Mouse (Mus musculus) forebrain, postnatal 0 days (tissue): ENCODE measurements around the gene Olfr802. TPM values are rescaled to one million over a fixed set of nuclear protein-coding genes. Genes with fewer than 3 reads are reported as not detected.

Experiments
- ATAC-seq: fragments of 200-750 bp; cut with Nextera tagmentation; 2 replicates; pipeline ENCODE4 v1.8.0; 2017; ENCODE audit warnings: mild to moderate bottlenecking, moderate library complexity
- DNase-seq: peaks from one replicate; pipeline ENCODE4 v3.0.0-alpha.2; 2015
- H3K27ac ChIP-seq: fragments of 300-500 bp; sonication (generic); 2 replicates; pipeline ENCODE4 v1.5.1; 2014; ENCODE audit warnings: low read depth, mild to moderate bottlenecking, antibody characterized with exemption, low read length, moderate library complexity, mixed read lengths
- H3K27me3 ChIP-seq: fragments of 300-500 bp; sonication (generic); 2 replicates; pipeline ENCODE4 v1.6.1; 2014; ENCODE audit warnings: mild to moderate bottlenecking, low read length, mixed read lengths; ENCODE audit not compliant: insufficient read depth
- H3K36me3 ChIP-seq: fragments of 300-500 bp; sonication (generic); 2 replicates; pipeline ENCODE4 v1.6.1; 2014; ENCODE audit warnings: mild to moderate bottlenecking, moderate library complexity; ENCODE audit not compliant: insufficient read depth
- H3K4me1 ChIP-seq: fragments of 300-500 bp; sonication (generic); 2 replicates; pipeline ENCODE4 v1.6.1; 2014; ENCODE audit warnings: antibody characterized with exemption; ENCODE audit not compliant: insufficient read depth
- H3K4me2 ChIP-seq: fragments of 300-500 bp; sonication (generic); 2 replicates; pipeline ENCODE4 v1.6.1; 2014; ENCODE audit warnings: low read depth, mild to moderate bottlenecking, moderate library complexity
- H3K4me3 ChIP-seq: fragments of 300-500 bp; sonication (generic); 2 replicates; pipeline ENCODE4 v1.5.1; 2014; ENCODE audit warnings: low read depth, low read length, mixed read lengths
- H3K9ac ChIP-seq: fragments of 300-500 bp; sonication (generic); 2 replicates; pipeline ENCODE4 v1.6.1; 2014; ENCODE audit warnings: mild to moderate bottlenecking
- H3K9me3 ChIP-seq: fragments of 300-500 bp; sonication (generic); 2 replicates; pipeline ENCODE4 v1.6.1; 2016; ENCODE audit warnings: low read length
- CTCF ChIP-seq: sonication (generic); IDR thresholded peaks from 2 replicates; pipeline ENCODE4 v1.5.1; 2016; ENCODE audit warnings: antibody characterized with exemption, control low read depth, low read depth
- WGBS: fragments of 180-500 bp; shearing (Covaris S2); extraction: QIAGEN DNeasy Blood & Tissue Kit; methylation state at CpG from one replicate; pipeline ENCODE4 v1.1.7; 2014; 5-methylcytosine and 5-hydroxymethylcytosine counted together
- microRNA-seq, 2 experiments: library from miRNA; unstranded; fragments of <30 nt; microRNA quantifications; one replicate each; pipeline ENCODE4; 2016
- polyA plus RNA-seq: library from polyadenylated mRNA; unstranded; fragments of >200 nt; fragmentation: Nextera tagmentation; extraction: Ambion mirVana; gene quantifications from 2 replicates; pipeline ENCODE4 v1.2.1, GENCODE M21; 2015
- total RNA-seq: library from RNA; depleted of rRNA; stranded (reverse); fragments of >200 nt; gene quantifications from 2 replicates; pipeline ENCODE4 v1.2.3, GENCODE M21; 2014; rRNA removed

Gene Olfr802
- total and polyA plus RNA-seq, 2 experiments from 2014 or later, result 0.06 TPM; not detected in 1

- H3K4me3 ChIP-seq, result no peak within 1 kb of the TSS
- H3K9me3 ChIP-seq, result no peaks in the 10 kb centered on the region
- H3K4me2 ChIP-seq, result no peak within 1 kb of the TSS
- TF ChIP-seq CTCF, result no peak
- no peaks in the 10 kb centered on the region for H3K36me3 ChIP-seq
- WGBS, result 37% methylated on average over 1 of the region's 1 CpGs
- no peaks in the 10 kb centered on the region for H3K4me1 ChIP-seq
- no peak within 1 kb of the TSS for H3K9ac ChIP-seq
- DNase-seq (no peak), ATAC-seq (no peak)
- no peak within 1 kb of the TSS for H3K27ac ChIP-seq
- no peaks in the 10 kb centered on the region for H3K27me3 ChIP-seq
These were observed 50.8 kb downstream of the Olfr802 start, which contains the start of gene Olfr799 for GRCm38 (mm10) chr10:129637184-129637583. Gene Olfr799 (plus strand): TSS chr10:129637484.

- Histone ChIP-seq H3K27ac (no peak within 1 kb of the TSS), H3K4me2 (no peak within 1 kb of the TSS), H3K9ac (no peak within 1 kb of the TSS), H3K27me3 (no peaks in the 10 kb centered on the region), H3K9me3 (no peaks in the 10 kb centered on the region), H3K36me3 (no peaks in the 10 kb centered on the region), H3K4me1 (no peaks in the 10 kb centered on the region), H3K4me3 (no peak within 1 kb of the TSS)
- WGBS, result 90% methylated on average over 1 of the region's 1 CpGs
- ATAC-seq (no peak), DNase-seq (no peak)
- TF ChIP-seq CTCF, result no peak
These were observed 60.1 kb downstream of the Olfr802 start, which contains the start of gene Olfr798 for GRCm38 (mm10) chr10:129627834-129628233. Gene Olfr798 (minus strand): TSS chr10:129627934.

Small RNA genes within 50 kb of the gene (microRNA-seq; reads per million reads assigned to microRNA genes)
- gene Gm24485, result 0 reads per million in 2 experiments

Other genes starting within 250 kb of the Olfr802 start
- not detected in 2 replicates for gene Olfr787, start 226.3 kb downstream of the Olfr802 start, total RNA-seq
- not detected in 2 replicates for gene Olfr787, start 226.3 kb downstream of the Olfr802 start, polyA plus RNA-seq
- not detected in 2 replicates for gene Olfr788, start 217.2 kb downstream of the Olfr802 start, total RNA-seq
- not detected in 2 replicates for gene Olfr788, start 217.2 kb downstream of the Olfr802 start, polyA plus RNA-seq
- not detected in 2 replicates for gene Olfr789, start 203.4 kb downstream of the Olfr802 start, total RNA-seq
- gene Olfr789, start 203.4 kb downstream of the Olfr802 start, polyA plus RNA-seq, result not detected in 2 replicates
- not detected in 2 replicates for gene Olfr790, start 189.7 kb downstream of the Olfr802 start, total RNA-seq
- gene Olfr790, start 189.7 kb downstream of the Olfr802 start, polyA plus RNA-seq, result not detected in 2 replicates
- gene Olfr791, start 166.4 kb downstream of the Olfr802 start, total RNA-seq, result not detected in 2 replicates
- gene Olfr791, start 166.4 kb downstream of the Olfr802 start, polyA plus RNA-seq, result not detected in 2 replicates
- gene Olfr792, start 149.0 kb downstream of the Olfr802 start, total RNA-seq, result not detected in 2 replicates
- not detected in 2 replicates for gene Olfr792, start 149.0 kb downstream of the Olfr802 start, polyA plus RNA-seq
- gene Olfr794, start 120.5 kb downstream of the Olfr802 start, total RNA-seq, result 0.15 TPM in 1 of 2 replicates, not detected in the other
- gene Olfr794, start 120.5 kb downstream of the Olfr802 start, polyA plus RNA-seq, result not detected in 2 replicates
- gene Olfr796, start 75.6 kb downstream of the Olfr802 start, total RNA-seq, result not detected in 2 replicates
- not detected in 2 replicates for gene Olfr796, start 75.6 kb downstream of the Olfr802 start, polyA plus RNA-seq
- not detected in 2 replicates for gene Olfr798, start 60.2 kb downstream of the Olfr802 start, total RNA-seq
- not detected in 2 replicates for gene Olfr798, start 60.2 kb downstream of the Olfr802 start, polyA plus RNA-seq
- gene Olfr799, start 50.7 kb downstream of the Olfr802 start, total RNA-seq, result not detected in 2 replicates
- gene Olfr799, start 50.7 kb downstream of the Olfr802 start, polyA plus RNA-seq, result not detected in 2 replicates
- gene Olfr800, start 30.5 kb downstream of the Olfr802 start, total RNA-seq, result 0.31 TPM in 1 of 2 replicates, not detected in the other
- not detected in 2 replicates for gene Olfr800, start 30.5 kb downstream of the Olfr802 start, polyA plus RNA-seq
- not detected in 2 replicates for gene Olfr801, start 14.3 kb downstream of the Olfr802 start, total RNA-seq
- not detected in 2 replicates for gene Olfr801, start 14.3 kb downstream of the Olfr802 start, polyA plus RNA-seq
- not detected in 2 replicates for gene Olfr803, start 6.1 kb upstream of the Olfr802 start, total RNA-seq
- not detected in 2 replicates for gene Olfr803, start 6.1 kb upstream of the Olfr802 start, polyA plus RNA-seq
- not detected in 2 replicates for gene Olfr804, start 15.0 kb upstream of the Olfr802 start, total RNA-seq
- gene Olfr804, start 15.0 kb upstream of the Olfr802 start, polyA plus RNA-seq, result not detected in 2 replicates
- not detected in 2 replicates for gene Olfr805, start 41.2 kb upstream of the Olfr802 start, total RNA-seq
- gene Olfr805, start 41.2 kb upstream of the Olfr802 start, polyA plus RNA-seq, result not detected in 2 replicates
- not detected in 2 replicates for gene Olfr806, start 53.8 kb upstream of the Olfr802 start, total RNA-seq
- not detected in 2 replicates for gene Olfr806, start 53.8 kb upstream of the Olfr802 start, polyA plus RNA-seq
- gene Olfr807, start 69.6 kb upstream of the Olfr802 start, total RNA-seq, result not detected in 2 replicates
- gene Olfr807, start 69.6 kb upstream of the Olfr802 start, polyA plus RNA-seq, result not detected in 2 replicates
- gene Olfr808, start 77.3 kb upstream of the Olfr802 start, total RNA-seq, result not detected in 2 replicates
- gene Olfr808, start 77.3 kb upstream of the Olfr802 start, polyA plus RNA-seq, result not detected in 2 replicates
- gene Olfr809, start 86.5 kb upstream of the Olfr802 start, total RNA-seq, result not detected in 2 replicates
- not detected in 2 replicates for gene Olfr809, start 86.5 kb upstream of the Olfr802 start, polyA plus RNA-seq
- not detected in 2 replicates for gene Olfr810, start 106.7 kb upstream of the Olfr802 start, total RNA-seq
- gene Olfr810, start 106.7 kb upstream of the Olfr802 start, polyA plus RNA-seq, result not detected in 2 replicates
- not detected in 2 replicates for gene Olfr811, start 116.2 kb upstream of the Olfr802 start, total RNA-seq
- not detected in 2 replicates for gene Olfr811, start 116.2 kb upstream of the Olfr802 start, polyA plus RNA-seq
- not detected in 2 replicates for gene Olfr812, start 157.9 kb upstream of the Olfr802 start, total RNA-seq
- gene Olfr812, start 157.9 kb upstream of the Olfr802 start, polyA plus RNA-seq, result not detected in 2 replicates
- not detected in 2 replicates for gene Olfr813, start 167.2 kb upstream of the Olfr802 start, total RNA-seq
- gene Olfr813, start 167.2 kb upstream of the Olfr802 start, polyA plus RNA-seq, result not detected in 2 replicates
- gene Olfr814, start 191.7 kb upstream of the Olfr802 start, total RNA-seq, result not detected in 2 replicates
- gene Olfr814, start 191.7 kb upstream of the Olfr802 start, polyA plus RNA-seq, result not detected in 2 replicates
- gene Olfr815, start 217.7 kb upstream of the Olfr802 start, total RNA-seq, result not detected in 2 replicates
- not detected in 2 replicates for gene Olfr815, start 217.7 kb upstream of the Olfr802 start, polyA plus RNA-seq
- not detected in 2 replicates for gene Olfr816, start 227.4 kb upstream of the Olfr802 start, total RNA-seq
- gene Olfr816, start 227.4 kb upstream of the Olfr802 start, polyA plus RNA-seq, result not detected in 2 replicates